Mouse (Mus musculus) heart, postnatal 36 days (tissue): ENCODE measurements around the gene Col15a1. TPM values are rescaled to one million over a fixed set of nuclear protein-coding genes. Genes with fewer than 3 reads are reported as not detected.

ENCODE experiments used
- DNase-seq, 2 experiments: peaks; one replicate each; pipeline ENCODE4 v3.0.0; 2021 to 2022
- intact Hi-C: fragments of 180-260 bp; cut with DNase I; formaldehyde crosslinking; loops from one replicate; pipeline ENCODE4 v1.15.1; 2025
- total RNA-seq, 2 experiments: library from RNA; stranded (reverse); gene quantifications; 2 replicates each; pipeline ENCODE4 v1.2.3; 2021

Col15a1 gene
- total RNA-seq, 2 experiments from 2014 or later = 91.2 to 101 TPM

GRCm38 (mm10) chr4:47227756-47228155 is 19.8 kb downstream of the Col15a1 start:
- peak in 1 of 2 experiments; percentile 50 for DNase-seq
- intact Hi-C loops = no loop called here

- DNase-seq = no peak
- intact Hi-C loops = no loop called here
These were observed 21.0 kb downstream of the Col15a1 start for GRCm38 (mm10) chr4:47228945-47229344.

GRCm38 (mm10) chr4:47230498-47230897 is 22.5 kb downstream of the Col15a1 start:
- no peak for DNase-seq
- intact Hi-C loops = loop anchor here (5.0 kb wide), 1 partner anchor 93 kb away; no protein-coding TSS in a partner anchor

- intact Hi-C loops = loop anchor here (5.0 kb wide), 1 partner anchor 94 kb away; no protein-coding TSS in a partner anchor
- DNase-seq = no peak
These were observed 23.4 kb downstream of the Col15a1 start for GRCm38 (mm10) chr4:47231322-47231721.

GRCm38 (mm10) chr4:47233192-47233835 is 25.4 kb downstream of the Col15a1 start:
- intact Hi-C loops = loop anchor here (2.0 to 5.0 kb wide), 2 partner anchors 23 to 96 kb away; no protein-coding TSS in a partner anchor
- peak; percentile 62 to 64 for DNase-seq

GRCm38 (mm10) chr4:47234667-47235267 is 26.8 kb downstream of the Col15a1 start:
- intact Hi-C loops = loop anchor here (2.0 to 5.0 kb wide), 2 partner anchors 16 to 97 kb away; no protein-coding TSS in a partner anchor
- peak; percentile 86 to 87 for DNase-seq

DNA sequence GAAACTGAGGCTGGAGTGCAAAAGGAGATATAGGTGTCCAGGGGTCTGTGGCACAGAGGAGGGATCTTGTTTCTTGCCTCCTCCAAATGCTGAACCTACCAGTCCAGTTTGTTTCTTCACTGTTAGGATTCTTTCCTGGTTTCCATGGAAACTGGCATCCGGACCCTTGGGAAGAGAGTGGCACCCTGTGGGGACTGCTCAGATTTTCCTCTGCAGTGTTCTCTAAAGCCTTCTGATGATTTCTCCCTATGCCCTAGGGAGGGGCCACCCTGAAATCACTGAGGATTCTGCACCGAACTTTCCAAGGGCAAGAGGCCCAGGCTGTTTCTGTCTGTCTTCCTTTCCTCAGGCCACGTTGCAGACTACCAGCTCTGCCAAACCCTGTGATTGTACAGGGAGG is 27.4 kb downstream of the Col15a1 start:
- intact Hi-C loops = loop anchor here (2.0 kb wide), 1 partner anchor 15 kb away; no protein-coding TSS in a partner anchor
- no peak for DNase-seq

GRCm38 (mm10) chr4:47236104-47236503 is 28.1 kb downstream of the Col15a1 start:
- intact Hi-C loops = no loop called here
- no peak for DNase-seq

DNA sequence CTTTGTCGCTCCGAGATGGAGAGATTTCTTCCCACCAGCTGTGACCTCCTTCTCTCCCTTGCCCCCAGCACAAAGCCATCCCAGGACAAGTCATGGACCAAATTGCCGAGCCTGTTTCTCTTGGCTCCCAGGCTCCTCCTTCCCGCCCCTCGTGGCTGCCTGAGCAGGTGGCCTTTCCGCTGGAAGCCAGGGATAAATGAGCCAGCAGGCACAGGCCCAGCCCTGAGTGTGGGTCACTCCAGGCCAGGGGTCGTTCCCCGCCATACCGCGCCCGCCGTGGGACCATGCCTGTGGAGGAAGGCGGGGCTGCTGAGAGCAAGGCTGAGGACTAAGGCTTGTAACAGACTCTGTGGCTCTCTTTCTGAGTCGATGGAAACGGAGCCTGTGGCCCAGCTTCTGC is 29.3 kb downstream of the Col15a1 start:
- peak; percentile 71 for DNase-seq
- intact Hi-C loops = no loop called here

DNA sequence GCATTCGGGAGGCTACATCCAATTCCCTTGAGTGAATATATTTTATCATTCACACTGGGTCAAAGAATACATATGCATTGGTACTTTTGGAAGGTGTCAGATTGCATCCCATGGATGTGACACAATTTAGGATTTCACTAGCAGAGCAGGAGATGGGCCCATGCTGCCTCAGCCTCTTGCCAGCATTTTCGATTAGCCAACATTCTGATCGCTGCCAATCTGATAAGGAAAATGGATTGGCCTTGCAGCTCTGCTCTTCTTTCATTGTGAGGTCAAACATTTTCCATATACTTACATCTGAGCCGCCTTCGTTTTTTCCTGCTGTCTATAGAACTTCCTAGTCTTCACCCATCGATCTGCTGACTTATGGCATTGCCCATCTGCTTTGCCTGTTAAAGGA is 31.2 kb downstream of the Col15a1 start:
- no peak for DNase-seq
- intact Hi-C loops = no loop called here

DNA sequence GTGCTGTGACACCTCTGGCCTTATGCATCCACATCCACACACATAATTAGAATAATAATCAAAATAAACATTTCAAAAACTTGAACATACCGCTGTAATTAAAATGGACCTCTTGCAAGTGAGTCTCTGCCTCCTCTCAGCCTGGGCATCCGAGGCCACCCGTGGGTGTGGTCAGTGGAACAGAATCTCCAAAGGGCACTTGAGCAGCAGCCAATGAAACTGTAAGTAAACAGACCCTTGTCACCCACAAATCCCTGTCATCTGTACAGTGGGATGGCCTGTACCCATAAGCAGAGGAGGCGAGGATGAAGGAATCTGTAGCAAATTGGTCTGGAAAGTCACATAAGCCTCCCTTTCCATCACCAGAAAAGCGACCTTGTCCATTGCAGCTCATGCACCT is 32.9 kb downstream of the Col15a1 start:
- intact Hi-C loops = no loop called here
- DNase-seq = no peak

GRCm38 (mm10) chr4:47242127-47242526 is 34.2 kb downstream of the Col15a1 start:
- intact Hi-C loops = no loop called here
- no peak for DNase-seq

DNA sequence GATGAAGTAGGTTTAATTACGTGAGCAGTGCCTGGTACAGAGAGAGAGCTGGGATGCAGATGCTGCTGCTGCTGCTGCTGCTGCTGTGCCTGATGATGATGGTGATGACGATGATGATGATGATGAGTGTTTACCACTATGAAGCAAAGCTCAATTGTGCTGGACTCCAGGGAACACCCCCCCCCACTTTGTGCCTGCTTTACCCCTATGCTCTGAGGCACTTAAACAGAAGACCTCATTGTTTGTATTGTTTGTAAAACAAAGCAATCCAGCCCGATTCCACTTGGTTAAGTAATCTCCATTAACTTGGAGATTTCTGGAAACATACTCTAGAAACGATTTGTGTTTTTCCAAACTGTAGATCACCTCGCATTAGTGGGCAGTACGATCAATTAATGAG is 36.7 kb downstream of the Col15a1 start:
- no peak for DNase-seq
- intact Hi-C loops = no loop called here

GRCm38 (mm10) chr4:47245621-47246020 is 37.7 kb downstream of the Col15a1 start:
- intact Hi-C loops = no loop called here
- no peak for DNase-seq

- DNase-seq = no peak
- intact Hi-C loops = no loop called here
These were observed 38.9 kb downstream of the Col15a1 start for GRCm38 (mm10) chr4:47246811-47247210.

DNA sequence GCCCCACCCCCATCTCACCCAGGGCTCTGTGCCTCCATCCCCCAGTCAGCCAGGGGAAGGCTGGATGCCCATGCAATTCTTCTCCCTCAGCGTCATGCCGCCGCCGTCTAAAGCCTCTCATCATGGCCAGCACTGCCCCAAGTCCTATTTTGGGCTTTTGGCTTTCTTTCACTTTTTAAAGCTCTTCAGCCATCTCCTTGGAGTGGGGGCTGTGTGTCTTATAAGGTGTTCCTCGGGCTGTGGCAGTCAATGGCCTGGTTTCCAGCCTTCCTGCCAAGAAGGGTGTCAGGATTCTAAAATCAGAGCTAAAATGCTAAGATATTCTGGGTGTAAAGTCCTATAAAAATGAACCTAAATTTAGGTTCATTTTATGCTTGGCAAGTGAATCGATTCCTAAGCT is 39.6 kb downstream of the Col15a1 start:
- intact Hi-C loops = no loop called here
- DNase-seq = no peak

DNA sequence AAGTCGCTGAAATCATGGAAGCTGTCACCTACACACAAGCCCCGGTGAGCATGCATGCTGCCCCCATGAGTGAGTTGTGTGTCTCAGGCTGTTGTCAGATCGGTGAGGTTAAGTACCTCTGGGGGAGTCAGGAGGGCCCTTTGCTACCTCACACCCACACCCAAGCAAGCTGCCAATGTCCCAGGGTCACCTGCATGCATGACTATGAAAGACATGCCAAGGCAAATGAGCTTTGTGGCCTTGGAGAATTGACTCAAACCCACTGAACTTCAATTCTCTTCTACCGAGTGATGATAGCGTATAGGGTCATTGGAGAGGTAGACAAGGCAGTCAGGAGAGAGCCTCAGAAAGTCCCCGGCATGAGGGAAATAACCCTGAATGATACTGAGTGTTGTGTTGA is 41.2 kb downstream of the Col15a1 start:
- DNase-seq = no peak
- intact Hi-C loops = no loop called here

GRCm38 (mm10) chr4:47251069-47251468 is 43.1 kb downstream of the Col15a1 start:
- intact Hi-C loops = loop anchor here (2.0 to 5.0 kb wide), 4 partner anchors 16 to 146 kb away; partner anchors contain the start of gene Col15a1

DNA sequence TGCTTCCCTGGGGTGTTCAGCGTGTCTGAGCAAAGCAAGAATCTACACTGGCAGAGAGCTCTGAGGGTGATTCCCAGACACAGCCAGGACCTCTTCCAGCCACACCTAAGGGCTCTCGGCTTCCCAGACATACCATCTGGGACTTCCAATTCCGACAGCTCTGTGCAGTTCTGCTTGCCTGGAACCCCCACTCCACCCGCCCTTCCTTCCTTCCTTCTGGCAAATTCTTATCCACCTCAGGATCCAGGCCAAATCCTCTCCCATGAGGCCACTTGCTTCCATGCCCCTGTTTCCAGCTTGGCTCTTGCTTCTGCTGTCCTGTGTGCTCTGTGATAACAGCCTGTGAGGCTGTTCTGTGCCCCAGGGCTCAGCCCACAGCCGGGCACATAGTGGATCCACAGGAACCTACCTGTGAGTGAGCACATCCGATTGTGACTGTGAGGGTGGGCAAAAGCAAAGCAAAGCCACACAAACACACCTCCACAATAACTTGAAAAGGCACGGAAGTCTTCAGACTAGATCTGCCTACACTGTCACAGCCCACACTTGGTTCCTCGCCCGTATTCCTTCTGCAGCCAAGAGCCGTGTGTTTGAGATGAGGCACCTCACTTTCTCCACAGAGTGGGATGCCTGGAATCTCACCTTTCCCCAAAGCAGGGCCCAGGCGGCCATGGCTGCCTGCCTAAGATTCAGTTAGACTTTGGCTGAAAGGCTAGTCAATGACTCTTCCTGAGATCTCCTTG is 43.9 kb downstream of the Col15a1 start:
- DNase-seq = peak; percentile 66 to 71
- intact Hi-C loops = loop anchor here (2.0 to 5.0 kb wide), 4 partner anchors 17 to 145 kb away; partner anchors contain the start of gene Col15a1

More at GRCm38 (mm10) chr4:47251069-47251468, 43.1 kb downstream of the Col15a1 start:
- peak; percentile 84 to 87 for DNase-seq

GRCm38 (mm10) chr4:47252627-47253026 is 44.7 kb downstream of the Col15a1 start:
- no peak for DNase-seq
- intact Hi-C loops = loop anchor here (5.0 kb wide), 2 partner anchors 100 to 145 kb away; no protein-coding TSS in a partner anchor

GRCm38 (mm10) chr4:47255641-47256040 is 47.7 kb downstream of the Col15a1 start:
- peak; percentile 82 to 85 for DNase-seq
- intact Hi-C loops = loop anchor here (2.0 kb wide), 2 partner anchors 125 to 133 kb away; no protein-coding TSS in a partner anchor
